Mouse (Mus musculus) small intestine, adult 2 months (tissue): ENCODE data around the gene Dag1.

Experiments
- CTCF ChIP-seq: fragments of 200-500 bp; IDR thresholded peaks from 2 replicates; pipeline ENCODE4 v1.5.1; 2012; ENCODE audit warnings: low read depth, mild to moderate bottlenecking, control low read depth, inconsistent platforms, low read length, moderate library complexity, mixed read lengths; ENCODE audit not compliant: insufficient replicate concordance, insufficient read length; ENCODE audit errors: extremely low read depth
- POLR2A ChIP-seq: fragments of 200-500 bp; IDR thresholded peaks from 2 replicates; pipeline ENCODE4 v1.6.1; 2012; ENCODE audit warnings: low read depth, mild to moderate bottlenecking, control low read depth, inconsistent platforms, low read length, moderate library complexity

DNA sequence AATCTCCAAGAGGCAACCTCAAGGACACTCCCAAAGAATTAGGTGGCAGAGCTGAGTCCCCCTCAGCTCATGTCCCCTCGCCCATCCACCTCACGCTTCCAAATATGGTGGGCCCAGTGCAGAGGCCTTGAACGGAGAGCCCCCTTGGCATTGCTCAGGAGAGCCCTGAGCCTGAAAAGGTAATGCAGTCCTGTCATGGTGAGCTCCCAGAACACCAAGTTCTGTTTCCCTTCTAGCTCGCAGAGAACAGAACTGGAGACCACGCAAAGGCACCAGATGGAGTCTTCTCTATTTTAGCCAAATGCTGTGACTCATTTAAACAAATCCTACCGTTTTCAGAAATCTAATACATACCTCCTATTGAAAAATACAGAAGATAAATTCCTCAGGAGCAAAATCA lies 106.3 kb downstream of the Dag1 start:
- TF ChIP-seq POLR2A (no peak), CTCF (no peak)
